Mouse (Mus musculus): ENCODE data around the gene Slc1a4.

Slc1a4 gene

DNA sequence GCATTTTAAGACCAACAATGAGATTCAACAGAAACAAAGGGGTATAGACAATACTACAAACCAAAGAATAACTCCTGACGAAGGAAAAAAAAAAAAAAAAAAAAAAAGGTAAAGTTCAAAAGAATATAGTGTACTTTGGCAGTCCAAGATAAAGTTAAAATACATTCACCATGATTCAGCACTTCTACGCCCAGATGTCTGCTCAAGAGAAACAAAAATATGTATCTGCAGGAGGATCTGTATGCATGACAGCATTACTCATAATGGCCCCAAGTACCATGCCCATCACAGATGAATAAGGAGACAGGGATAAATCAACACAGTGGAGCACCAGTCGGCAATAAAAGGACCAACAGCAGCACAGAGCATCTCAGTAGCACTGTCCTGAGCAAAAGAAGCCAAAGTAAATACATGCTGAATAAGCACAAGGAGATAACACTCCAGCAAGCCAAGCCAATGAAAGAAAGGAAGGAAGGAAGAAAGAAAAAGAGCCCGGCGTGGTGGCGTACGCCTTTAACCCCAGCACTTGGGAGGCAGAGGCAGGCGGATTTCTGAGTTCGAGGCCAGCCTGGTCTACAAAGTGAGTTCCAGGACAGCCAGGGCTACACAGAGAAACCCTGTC is 7.3 kb downstream of the Slc1a4 start:
- no peak for DNase-seq (ENCODE audit: low read depth, low spot score)

- DNase-seq (ENCODE audit: low read depth, low spot score): no peak
Measured at GRCm38 (mm10) chr11:20324006-20324405, 8.5 kb downstream of the Slc1a4 start.

DNA sequence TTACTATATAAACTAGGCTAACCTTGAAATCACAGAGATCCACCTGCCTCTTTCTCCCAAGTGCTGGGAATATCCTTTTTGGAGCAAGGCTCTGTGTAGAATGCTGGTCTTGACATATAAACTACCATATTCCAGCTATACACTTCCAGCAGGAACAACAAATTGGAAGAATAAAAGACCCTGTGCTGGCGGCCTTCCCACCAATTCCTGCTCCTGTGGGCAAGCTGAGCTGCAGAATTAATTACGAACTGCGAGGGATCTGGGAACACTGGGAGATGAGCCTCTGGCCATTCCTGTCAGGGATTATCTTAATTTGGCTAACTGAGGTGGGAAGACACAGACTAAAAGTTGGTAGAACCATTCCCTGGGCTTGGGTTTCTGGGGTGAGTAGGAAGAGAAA is 10.1 kb downstream of the Slc1a4 start:
- DNase-seq (ENCODE audit: low read depth, low spot score): no peak

DNA sequence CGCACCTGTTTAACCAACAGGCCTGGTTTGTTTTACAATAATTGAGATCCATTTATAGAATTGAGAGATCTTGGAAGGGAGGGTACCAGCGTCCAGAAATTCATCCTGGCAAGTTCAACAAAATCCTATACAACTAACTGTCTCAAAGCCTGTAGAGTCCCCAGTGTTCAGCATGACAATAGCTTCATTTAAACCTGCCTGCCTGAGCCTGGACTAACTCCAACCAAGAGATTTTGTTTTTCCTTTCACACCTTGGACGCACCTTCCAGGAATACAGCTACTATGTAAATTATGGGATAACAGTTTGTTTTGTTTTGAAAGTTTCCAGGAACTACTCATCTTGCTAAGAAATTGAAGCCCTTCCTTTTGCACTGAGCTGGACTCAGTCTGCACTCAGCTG is 11.9 kb downstream of the Slc1a4 start:
- no peak for DNase-seq (ENCODE audit: low read depth, low spot score)

DNA sequence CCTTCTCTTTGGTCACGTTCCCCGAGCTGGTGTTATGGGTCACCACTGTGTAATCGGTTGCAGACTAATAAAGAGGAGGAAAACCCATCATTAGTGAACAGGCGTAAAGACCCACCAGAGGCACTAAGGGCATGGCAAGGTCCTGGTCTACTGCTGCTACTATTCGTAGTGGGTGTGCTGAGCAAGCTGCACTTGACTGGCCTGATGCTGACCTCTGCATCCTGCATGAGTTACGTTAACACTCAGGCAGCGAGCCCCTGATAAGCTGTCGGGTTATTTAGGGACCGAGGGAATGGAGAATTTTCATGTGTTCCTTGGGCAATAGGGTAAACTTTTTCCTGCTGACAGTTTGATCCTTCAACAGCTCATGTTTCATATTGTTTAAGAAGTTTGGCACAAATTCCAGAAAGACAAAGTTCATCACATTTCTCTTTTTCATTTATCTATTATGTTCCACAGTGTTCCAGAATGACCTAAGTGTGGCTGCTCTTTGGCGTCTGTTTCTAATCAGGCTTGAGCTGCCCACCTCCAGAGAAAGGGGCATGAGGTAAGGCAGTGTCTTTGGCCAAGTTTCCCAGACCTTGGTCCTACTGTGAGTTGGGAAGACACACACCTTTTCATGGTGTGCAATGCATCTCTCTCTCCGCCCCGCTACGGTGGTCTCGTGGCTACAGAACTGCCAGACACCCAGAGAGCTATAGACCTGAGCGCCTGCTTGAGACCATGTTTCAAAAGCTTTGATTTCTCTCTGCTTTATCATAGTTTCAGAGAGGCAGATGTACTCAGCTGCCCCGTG is 13.7 kb downstream of the Slc1a4 start:
- DNase-seq (ENCODE audit: low read depth, low spot score): no peak

- no peak for DNase-seq (ENCODE audit: low read depth, low spot score)
Measured at GRCm38 (mm10) chr11:20313576-20313975, 18.9 kb downstream of the Slc1a4 start.

DNA sequence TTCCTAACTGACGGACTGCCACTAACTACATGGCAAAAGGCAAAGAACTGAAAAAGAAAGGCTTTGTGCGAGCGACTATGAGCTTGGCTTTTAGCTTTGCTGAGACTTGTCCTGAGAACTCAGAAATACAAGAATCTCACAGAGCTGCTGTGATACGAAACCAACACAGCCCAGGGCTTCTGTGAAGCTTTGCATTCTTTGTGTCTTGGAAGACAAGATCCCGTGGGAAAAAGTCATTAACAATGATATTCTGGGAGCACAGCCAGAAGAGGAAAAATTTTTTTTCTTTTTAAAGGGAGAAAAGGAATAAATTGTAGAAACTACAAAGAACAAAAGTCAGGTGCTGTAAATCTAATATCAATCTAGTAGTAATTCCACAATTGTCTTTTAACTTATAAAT is 23.5 kb downstream of the Slc1a4 start:
- no peak for DNase-seq (ENCODE audit: low read depth, low spot score)

- DNase-seq (ENCODE audit: low read depth, low spot score): no peak
Measured at GRCm38 (mm10) chr11:20307409-20307808, 25.1 kb downstream of the Slc1a4 start.

DNA sequence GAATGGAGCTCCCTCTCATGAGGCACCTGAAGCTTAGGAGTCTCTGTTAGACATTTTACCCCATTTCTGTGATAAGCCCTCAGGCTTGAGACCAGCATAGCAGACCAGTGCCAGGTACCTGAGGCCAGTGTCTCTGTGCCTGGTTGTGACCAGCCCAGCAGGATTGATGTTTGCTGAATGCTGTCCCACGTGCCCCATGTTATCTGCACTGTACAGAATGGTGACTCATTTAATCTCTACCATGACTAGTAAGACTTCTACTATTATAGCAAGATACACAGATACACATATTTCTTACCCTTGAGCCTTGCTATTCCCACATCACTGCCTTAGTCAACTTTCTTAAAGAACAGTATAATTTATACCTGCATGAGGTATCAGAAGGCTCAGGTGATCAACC is 26.9 kb downstream of the Slc1a4 start:
- no peak for DNase-seq (ENCODE audit: low read depth, low spot score)

- DNase-seq (ENCODE audit: low read depth, low spot score): no peak
Measured at GRCm38 (mm10) chr11:20304341-20304740, 28.2 kb downstream of the Slc1a4 start.

GRCm38 (mm10) chr11:20301332-20301731 is 31.2 kb downstream of the Slc1a4 start:
- no peak for DNase-seq (ENCODE audit: low read depth, low spot score)

DNA sequence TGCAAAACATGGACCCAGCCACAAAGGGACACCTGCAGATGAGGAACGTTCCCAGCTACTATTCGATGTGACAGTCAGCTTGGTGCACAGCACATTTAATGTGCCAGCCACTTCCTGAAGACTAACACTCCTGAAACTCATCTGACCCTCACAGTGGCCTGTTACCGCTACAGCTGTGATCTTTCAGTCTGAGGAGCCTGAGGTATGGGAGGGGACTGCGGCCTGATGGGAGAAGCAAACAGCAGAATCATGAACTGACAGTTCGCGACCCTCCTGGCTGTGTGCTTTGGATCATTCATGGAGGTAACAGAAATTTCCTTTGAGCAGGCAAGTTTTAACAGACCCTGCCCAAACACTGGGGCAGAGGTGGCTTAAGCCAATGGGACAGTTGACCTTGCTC is 31.7 kb downstream of the Slc1a4 start:
- no peak for DNase-seq (ENCODE audit: low read depth, low spot score)

DNA sequence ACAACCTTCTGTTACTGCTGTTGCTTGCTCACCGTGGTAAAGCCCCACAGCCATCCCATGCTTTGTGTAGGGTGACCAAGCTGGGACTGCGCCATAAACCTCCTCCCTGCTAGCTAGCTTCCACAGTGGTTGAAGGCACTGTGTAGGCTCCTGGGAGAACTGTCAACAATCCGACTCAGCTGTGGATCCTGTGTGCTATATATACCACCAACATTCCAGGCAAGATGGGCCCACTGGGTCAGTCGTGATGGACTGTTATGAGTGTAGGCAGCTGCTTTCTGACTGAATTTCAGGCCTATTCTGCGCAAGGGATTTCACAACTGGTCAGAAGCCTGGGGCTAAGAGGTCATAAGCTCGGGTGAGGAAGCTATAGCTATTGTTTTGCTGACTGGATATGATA is 32.6 kb downstream of the Slc1a4 start:
- DNase-seq (ENCODE audit: low read depth, low spot score): no peak

- DNase-seq (ENCODE audit: low read depth, low spot score): no peak
Measured at GRCm38 (mm10) chr11:20284463-20284862, 48.0 kb downstream of the Slc1a4 start.

DNA sequence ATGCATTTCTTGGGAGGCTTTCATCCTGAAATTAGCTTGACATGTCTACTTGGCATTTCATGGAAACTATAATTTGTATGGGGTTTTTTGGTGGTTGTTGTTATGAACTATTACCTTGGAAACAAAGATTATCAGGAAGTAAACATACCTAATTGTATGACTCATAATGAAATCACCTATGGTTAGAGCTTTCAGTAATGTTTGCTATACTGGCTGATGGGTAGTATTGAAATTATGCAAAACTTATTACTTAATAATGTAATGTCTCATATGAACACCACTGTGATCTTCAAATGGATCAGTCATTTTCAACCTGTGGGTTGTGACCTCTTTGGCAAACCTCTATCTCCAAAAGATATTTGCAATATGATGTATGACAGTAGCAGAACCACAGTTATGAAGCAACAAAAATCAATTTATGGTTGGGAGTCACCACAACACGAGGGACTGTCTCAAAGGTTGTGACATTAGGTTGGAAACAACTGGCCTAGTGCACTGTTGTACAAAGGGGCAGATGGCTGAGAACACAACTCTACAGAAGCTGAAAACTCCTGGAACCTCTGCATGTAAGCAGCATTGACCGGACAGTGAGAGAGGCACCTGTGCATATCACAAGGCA is 49.8 kb downstream of the Slc1a4 start:
- DNase-seq (ENCODE audit: low read depth, low spot score): no peak

DNA sequence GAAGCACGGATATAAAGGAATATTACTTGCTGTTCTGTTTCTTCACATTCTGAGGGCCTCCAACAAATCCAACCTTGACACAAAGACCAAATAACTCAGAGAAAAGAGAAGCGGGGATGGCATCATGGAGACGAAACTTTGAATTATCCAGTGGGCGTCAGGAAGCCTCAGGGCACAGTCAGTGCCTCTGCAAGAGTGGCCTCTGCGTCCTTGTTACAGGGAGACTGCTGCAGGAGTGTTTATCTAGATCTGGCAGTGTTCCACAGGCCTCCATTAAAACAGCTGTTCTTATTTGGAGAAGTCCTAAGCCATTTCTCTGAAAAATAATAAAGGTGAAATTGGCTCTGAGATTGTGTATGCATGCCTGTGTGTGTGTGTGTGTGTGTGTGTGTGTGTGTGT is 51.5 kb downstream of the Slc1a4 start:
- DNase-seq (ENCODE audit: low read depth, low spot score): no peak

DNA sequence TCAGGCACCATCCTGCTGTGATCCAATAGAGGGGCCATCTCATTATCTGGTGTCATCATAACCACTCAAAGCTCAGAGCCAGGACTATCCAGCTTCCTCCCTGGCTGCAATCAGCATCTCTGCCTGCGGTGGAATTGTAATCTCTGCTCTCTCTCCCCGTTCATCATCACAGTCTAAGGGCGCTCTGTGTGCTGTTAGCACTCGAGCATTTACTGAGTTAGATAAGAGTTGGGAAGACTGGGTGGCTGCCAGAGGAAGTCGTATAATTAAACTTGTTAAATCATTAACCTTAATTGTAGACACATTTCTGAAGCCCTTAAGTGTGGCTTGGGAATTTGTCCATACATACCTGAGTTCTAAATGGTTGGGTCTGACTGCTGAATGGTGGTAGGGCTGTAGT is 53.8 kb downstream of the Slc1a4 start:
- DNase-seq (ENCODE audit: low read depth, low spot score): no peak

- no peak for DNase-seq (ENCODE audit: low read depth, low spot score)
Measured at GRCm38 (mm10) chr11:20277106-20277505, 55.4 kb downstream of the Slc1a4 start.

GRCm38 (mm10) chr11:20275974-20276373 is 56.5 kb downstream of the Slc1a4 start:
- DNase-seq (ENCODE audit: low read depth, low spot score): no peak

GRCm38 (mm10) chr11:20269885-20270284 is 62.6 kb downstream of the Slc1a4 start:
- no peak for DNase-seq (ENCODE audit: low read depth, low spot score)

DNA sequence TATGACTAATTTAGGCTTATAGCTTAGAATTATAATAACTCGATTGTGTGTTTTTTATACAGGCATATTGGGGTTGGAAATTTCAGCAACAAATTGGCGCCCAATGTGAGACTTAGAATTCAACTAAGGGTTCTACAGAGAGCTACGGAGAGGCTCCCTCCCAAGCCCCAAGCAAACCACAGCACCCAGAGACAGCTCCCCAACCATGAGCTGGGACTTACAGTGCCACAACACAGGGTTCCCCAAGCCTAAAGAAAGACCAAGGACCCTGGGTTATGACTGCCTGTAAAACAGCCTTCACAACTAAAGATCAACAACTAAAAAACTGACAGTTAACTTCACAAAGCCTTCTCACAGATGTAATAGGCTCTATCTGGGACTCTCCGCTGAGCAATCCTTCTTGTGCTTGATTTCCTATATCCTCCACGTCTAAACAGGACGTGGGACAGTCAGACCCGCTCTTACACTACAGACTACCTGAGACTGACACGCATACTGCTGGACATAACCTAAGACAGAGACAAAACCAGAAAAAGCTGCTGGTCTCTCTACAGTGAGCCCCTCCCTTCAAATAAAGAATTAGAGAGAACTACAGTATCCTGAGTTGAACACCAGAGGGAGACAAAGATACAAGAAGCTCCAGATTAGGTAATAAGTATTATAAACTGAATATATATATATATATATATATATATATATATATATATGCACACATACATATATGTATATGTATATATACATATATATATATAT is 69.7 kb downstream of the Slc1a4 start:
- no peak for DNase-seq (ENCODE audit: low read depth, low spot score)

GRCm38 (mm10) chr11:20254791-20255190 is 77.7 kb downstream of the Slc1a4 start:
- no peak for DNase-seq (ENCODE audit: low read depth, low spot score)
